Mouse (Mus musculus): ENCODE results near the gene Npr1. TPM values are rescaled to one million over a fixed set of nuclear protein-coding genes. Genes with fewer than 3 reads are reported as not detected.

Gene Npr1
- polyA plus RNA-seq, 1 experiment, result 0.22 TPM

GRCm38 (mm10) chr3:90475831-90476611 is 10.4 kb upstream of the Npr1 start, which contains the start of gene Ilf2:
Gene Ilf2 (plus strand): TSS chr3:90476126.
- Histone ChIP-seq H3K36me3 (ENCODE audit: control insufficient read depth, insufficient read depth) (peaks cover 11% of the 10 kb centered on the region), H3ac (ENCODE audit: control insufficient read depth, insufficient read length) (peak within 1 kb of the TSS; percentile 0), H3K27me3 (ENCODE audit: control insufficient read depth, insufficient read depth, insufficient read length) (no peaks in the 10 kb centered on the region), H3K4me3 (peak within 1 kb of the TSS; percentile 86), H3K79me2 (ENCODE audit: control insufficient read depth, insufficient read depth) (peaks cover 40% of the 10 kb centered on the region), H3K4me2 (ENCODE audit: low read depth) (peak within 1 kb of the TSS; percentile 96)
- TF ChIP-seq CEBPB (IDR thresholded peaks at IDR 0.05; ENCODE audit: insufficient read depth, poor library complexity, severe bottlenecking), result peak; percentile 93
- TF ChIP-seq MYOD1 (IDR thresholded peaks at IDR 0.05; ENCODE audit: control insufficient read depth in 1 of 3, insufficient read length in 2 of 3, low read depth in 2 of 3), result no peak
- peak; percentile 84 for TF ChIP-seq POLR2AphosphoS2 (IDR thresholded peaks at IDR 0.05; ENCODE audit: insufficient read length, low read depth)
- TF ChIP-seq SRF (IDR thresholded peaks at IDR 0.05; ENCODE audit: control insufficient read depth, insufficient read length, low read depth), result no peak
- TF ChIP-seq USF1 (IDR thresholded peaks at IDR 0.05; ENCODE audit: low read depth), result no peak
- no peak for TF ChIP-seq REST (IDR thresholded peaks at IDR 0.05; ENCODE audit: insufficient read depth, insufficient read length)
- TF ChIP-seq POLR2A (IDR thresholded peaks at IDR 0.05; ENCODE audit: insufficient read length, low read depth), result peak; percentile 77
- peak; percentile 11 for TF ChIP-seq E2F4 (IDR thresholded peaks at IDR 0.05; ENCODE audit: insufficient read depth)
- TF ChIP-seq TCF3 (IDR thresholded peaks at IDR 0.05; ENCODE audit: insufficient read length, low read depth), result no peak
- TF ChIP-seq MAX (IDR thresholded peaks at IDR 0.05; ENCODE audit: low read depth), result no peak
- no peak for TF ChIP-seq MYOG (IDR thresholded peaks at IDR 0.05; ENCODE audit: control insufficient read depth in 1 of 3, insufficient read depth in 1 of 3, insufficient read length in 2 of 3, low read depth in 2 of 3)
- TF ChIP-seq TCF12 (IDR thresholded peaks at IDR 0.05; ENCODE audit: insufficient read depth, poor library complexity, severe bottlenecking), result no peak

- no peaks in the 10 kb centered on the region for H3K27me3 ChIP-seq (ENCODE audit: control insufficient read depth, insufficient read depth, insufficient read length)
- no peak overlapping the region for H3ac ChIP-seq (ENCODE audit: control insufficient read depth, insufficient read length)
- peaks cover 5% of the 10 kb centered on the region for H3K36me3 ChIP-seq (ENCODE audit: control insufficient read depth, insufficient read depth)
- H3K79me2 ChIP-seq (ENCODE audit: control insufficient read depth, insufficient read depth), result peaks cover 35% of the 10 kb centered on the region
- TF ChIP-seq E2F4 (IDR thresholded peaks at IDR 0.05; ENCODE audit: insufficient read depth) (no peak), CEBPB (IDR thresholded peaks at IDR 0.05; ENCODE audit: insufficient read depth, poor library complexity, severe bottlenecking) (no peak), MYOD1 (IDR thresholded peaks at IDR 0.05; ENCODE audit: control insufficient read depth in 1 of 3, insufficient read length in 2 of 3, low read depth in 2 of 3) (no peak), USF1 (IDR thresholded peaks at IDR 0.05; ENCODE audit: low read depth) (no peak), TCF3 (IDR thresholded peaks at IDR 0.05; ENCODE audit: insufficient read length, low read depth) (no peak), POLR2AphosphoS2 (IDR thresholded peaks at IDR 0.05; ENCODE audit: insufficient read length, low read depth) (no peak), REST (IDR thresholded peaks at IDR 0.05; ENCODE audit: insufficient read depth, insufficient read length) (no peak), SRF (IDR thresholded peaks at IDR 0.05; ENCODE audit: control insufficient read depth, insufficient read length, low read depth) (no peak), TCF12 (IDR thresholded peaks at IDR 0.05; ENCODE audit: insufficient read depth, poor library complexity, severe bottlenecking) (no peak)
- H3K4me2 ChIP-seq (ENCODE audit: low read depth), result peak overlapping the region; percentile 73
- peak overlapping the region; percentile 86 for H3K4me3 ChIP-seq
Measured at GRCm38 (mm10) chr3:90475151-90475830, 9.6 kb upstream of the Npr1 start.

- Histone ChIP-seq H3K36me3 (ENCODE audit: control insufficient read depth, insufficient read depth) (no peaks in the 10 kb centered on the region), H3K4me2 (ENCODE audit: low read depth) (no peak overlapping the region), H3K4me3 (no peak overlapping the region), H3K79me2 (ENCODE audit: control insufficient read depth, insufficient read depth) (peaks cover 11% of the 10 kb centered on the region), H3K27me3 (ENCODE audit: control insufficient read depth, insufficient read depth, insufficient read length) (no peaks in the 10 kb centered on the region), H3ac (ENCODE audit: control insufficient read depth, insufficient read length) (no peak overlapping the region)
- TF ChIP-seq MAX (IDR thresholded peaks at IDR 0.05; ENCODE audit: low read depth), result no peak
- no peak for TF ChIP-seq USF1 (IDR thresholded peaks at IDR 0.05; ENCODE audit: low read depth)
- no peak for TF ChIP-seq REST (IDR thresholded peaks at IDR 0.05; ENCODE audit: insufficient read depth, insufficient read length)
- no peak for TF ChIP-seq TCF3 (IDR thresholded peaks at IDR 0.05; ENCODE audit: insufficient read length, low read depth)
- no peak for TF ChIP-seq E2F4 (IDR thresholded peaks at IDR 0.05; ENCODE audit: insufficient read depth)
- no peak for TF ChIP-seq MYOD1 (IDR thresholded peaks at IDR 0.05; ENCODE audit: control insufficient read depth in 1 of 3, insufficient read length in 2 of 3, low read depth in 2 of 3)
- TF ChIP-seq SRF (IDR thresholded peaks at IDR 0.05; ENCODE audit: control insufficient read depth, insufficient read length, low read depth), result no peak
- no peak for TF ChIP-seq TCF12 (IDR thresholded peaks at IDR 0.05; ENCODE audit: insufficient read depth, poor library complexity, severe bottlenecking)
- no peak for TF ChIP-seq MYOG (IDR thresholded peaks at IDR 0.05; ENCODE audit: control insufficient read depth in 1 of 3, insufficient read depth in 1 of 3, insufficient read length in 2 of 3, low read depth in 2 of 3)
- no peak for TF ChIP-seq POLR2A (IDR thresholded peaks at IDR 0.05; ENCODE audit: insufficient read length, low read depth)
- no peak for TF ChIP-seq CEBPB (IDR thresholded peaks at IDR 0.05; ENCODE audit: insufficient read depth, poor library complexity, severe bottlenecking)
- TF ChIP-seq POLR2AphosphoS2 (IDR thresholded peaks at IDR 0.05; ENCODE audit: insufficient read length, low read depth), result no peak
Measured at GRCm38 (mm10) chr3:90472213-90472612, 6.5 kb upstream of the Npr1 start.

GRCm38 (mm10) chr3:90467618-90468300 is 2.1 kb upstream of the Npr1 start:
- Histone ChIP-seq H3K4me3 (no peak overlapping the region), H3ac (ENCODE audit: control insufficient read depth, insufficient read length) (no peak overlapping the region), H3K36me3 (ENCODE audit: control insufficient read depth, insufficient read depth) (no peaks in the 10 kb centered on the region), H3K27me3 (ENCODE audit: control insufficient read depth, insufficient read depth, insufficient read length) (peaks cover 15% of the 10 kb centered on the region), H3K4me2 (ENCODE audit: low read depth) (no peak overlapping the region), H3K79me2 (ENCODE audit: control insufficient read depth, insufficient read depth) (no peaks in the 10 kb centered on the region)
- TF ChIP-seq TCF12 (IDR thresholded peaks at IDR 0.05; ENCODE audit: insufficient read depth, poor library complexity, severe bottlenecking) (no peak), MYOD1 (IDR thresholded peaks at IDR 0.05; ENCODE audit: control insufficient read depth in 1 of 3, insufficient read length in 2 of 3, low read depth in 2 of 3) (no peak), MYOG (IDR thresholded peaks at IDR 0.05; ENCODE audit: control insufficient read depth in 1 of 3, insufficient read depth in 1 of 3, insufficient read length in 2 of 3, low read depth in 2 of 3) (no peak), MAX (IDR thresholded peaks at IDR 0.05; ENCODE audit: low read depth) (no peak), TCF3 (IDR thresholded peaks at IDR 0.05; ENCODE audit: insufficient read length, low read depth) (no peak), SRF (IDR thresholded peaks at IDR 0.05; ENCODE audit: control insufficient read depth, insufficient read length, low read depth) (no peak), E2F4 (IDR thresholded peaks at IDR 0.05; ENCODE audit: insufficient read depth) (no peak), CEBPB (IDR thresholded peaks at IDR 0.05; ENCODE audit: insufficient read depth, poor library complexity, severe bottlenecking) (no peak), USF1 (IDR thresholded peaks at IDR 0.05; ENCODE audit: low read depth) (no peak), POLR2A (IDR thresholded peaks at IDR 0.05; ENCODE audit: insufficient read length, low read depth) (no peak), POLR2AphosphoS2 (IDR thresholded peaks at IDR 0.05; ENCODE audit: insufficient read length, low read depth) (no peak)

Measured in myocyte (in vitro differentiated cells).